Mouse (Mus musculus) B cell, adult 2 months (primary cell): ENCODE results near the gene Akt2.
"Not testable (repeated sequence)": the region's sequence is repeated elsewhere in the genome, so short reads cannot be mapped to it uniquely, and the experiment has no call there.

Source experiments
- DNase-seq, 2 experiments: peaks; one replicate each; pipeline ENCODE4 v3.0.0; 2022

Akt2 gene

GRCm38 (mm10) chr7:27622234-27622633, 30.9 kb downstream of the Akt2 start:
- no peak for DNase-seq

DNA sequence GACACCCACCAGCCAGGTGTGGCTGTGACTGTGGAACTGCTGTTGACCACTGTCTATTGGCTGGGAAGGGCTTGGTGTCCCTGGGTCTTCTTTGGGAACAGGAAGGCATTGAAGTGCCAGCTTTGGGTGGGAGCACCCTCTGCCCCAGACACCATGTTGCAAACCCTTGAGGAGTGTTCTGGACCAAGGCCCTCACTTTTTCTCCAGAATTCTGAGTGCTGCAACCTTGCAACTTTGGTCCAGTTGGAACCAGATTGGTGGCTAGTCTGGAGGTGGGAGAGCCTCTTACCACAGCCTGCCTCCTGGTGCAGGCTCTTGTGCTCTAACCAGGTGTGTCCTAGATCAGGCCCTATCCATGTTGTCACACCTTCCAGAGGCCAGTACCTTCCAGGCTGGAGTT, 33.6 kb downstream of the Akt2 start:
- DNase-seq = no peak

- DNase-seq = no peak
Measured at GRCm38 (mm10) chr7:27627707-27628106, 36.4 kb downstream of the Akt2 start.

- DNase-seq = no peak
Measured at GRCm38 (mm10) chr7:27628190-27628589, 36.8 kb downstream of the Akt2 start.

- not testable (repeated sequence) for DNase-seq
Measured at GRCm38 (mm10) chr7:27628816-27629215, 37.5 kb downstream of the Akt2 start.

GRCm38 (mm10) chr7:27631439-27631838, 40.1 kb downstream of the Akt2 start:
- DNase-seq = no peak

DNA sequence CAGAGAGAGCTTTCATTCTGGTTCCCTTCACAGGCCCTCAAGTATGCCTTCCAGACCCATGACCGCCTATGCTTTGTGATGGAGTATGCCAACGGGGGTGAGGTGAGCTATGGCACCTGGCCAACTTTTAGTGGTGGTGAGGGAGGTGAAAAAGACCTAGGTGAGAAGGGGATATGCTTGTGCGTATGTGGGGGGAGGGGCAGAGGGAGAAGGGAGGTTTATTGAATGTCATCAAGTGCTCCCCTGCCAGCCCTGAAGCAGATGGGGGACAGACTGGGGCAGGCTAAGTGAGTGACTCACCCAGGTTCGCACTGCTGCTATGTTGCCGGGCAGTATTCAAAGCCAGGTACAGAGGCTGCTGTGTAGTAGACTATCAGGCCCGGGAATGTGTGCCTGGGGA, 41.8 kb downstream of the Akt2 start:
- DNase-seq = no peak

GRCm38 (mm10) chr7:27634691-27635090, 43.3 kb downstream of the Akt2 start:
- DNase-seq = no peak

DNA sequence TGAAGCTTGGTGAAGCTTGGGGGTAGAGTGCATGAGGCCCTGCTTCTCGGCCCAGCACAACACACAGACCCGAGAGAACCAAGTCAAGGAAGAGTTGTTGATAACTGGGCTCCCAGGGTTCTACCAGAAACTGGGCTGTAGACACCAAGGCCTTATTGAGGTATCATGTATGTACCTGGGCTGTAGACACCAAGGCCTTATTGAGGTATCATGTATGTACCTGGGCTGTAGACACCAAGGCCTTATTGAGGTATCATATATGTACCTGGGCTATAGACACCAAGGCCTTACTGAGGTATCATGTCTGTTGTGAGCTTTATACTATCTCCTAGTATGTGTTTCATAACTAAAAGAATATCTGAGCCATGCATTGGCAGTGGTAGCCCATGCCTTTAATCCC, 43.7 kb downstream of the Akt2 start:
- not testable (repeated sequence) for DNase-seq

DNA sequence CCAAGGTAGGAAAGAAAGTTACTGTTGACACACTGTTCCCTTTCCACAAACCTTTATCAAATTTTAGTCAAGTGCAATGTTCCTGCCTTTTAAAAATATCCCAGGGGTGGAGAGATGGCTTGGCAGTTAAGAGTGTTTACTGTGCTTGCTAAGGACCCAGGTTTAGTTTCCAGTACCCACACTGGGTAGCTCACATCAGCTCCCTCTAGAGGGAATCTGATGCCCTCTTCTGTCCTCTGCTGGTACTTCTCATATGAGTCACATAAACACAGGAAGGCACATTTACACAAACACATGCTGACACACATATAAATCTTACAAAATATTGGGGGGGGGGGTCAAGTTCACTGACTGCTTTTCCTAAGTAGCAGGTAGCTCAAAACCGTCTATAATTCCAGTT, 53.1 kb downstream of the Akt2 start:
- DNase-seq = no peak

DNA sequence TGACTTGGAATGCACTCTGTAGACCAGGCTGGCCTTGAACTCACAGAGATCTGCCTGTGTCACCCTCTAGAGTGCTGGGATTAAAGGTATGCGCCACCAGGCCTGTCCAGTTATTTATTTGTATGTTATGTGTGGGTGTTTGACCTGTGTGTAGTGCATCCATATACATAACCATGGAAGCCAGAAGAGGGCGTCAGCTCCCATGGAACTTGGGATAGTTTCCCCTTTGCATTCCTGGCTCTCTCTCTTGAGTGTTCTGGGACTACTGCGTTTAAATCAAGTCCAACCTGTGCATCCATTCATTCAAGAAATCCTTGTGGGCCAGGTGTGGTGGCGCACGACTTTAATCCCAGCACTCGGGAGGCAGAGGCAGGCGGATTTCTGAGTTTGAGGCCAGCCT, 55.2 kb downstream of the Akt2 start:
- DNase-seq = no peak

- no peak for DNase-seq
Measured at GRCm38 (mm10) chr7:27647281-27648002, 56.1 kb downstream of the Akt2 start.

DNA sequence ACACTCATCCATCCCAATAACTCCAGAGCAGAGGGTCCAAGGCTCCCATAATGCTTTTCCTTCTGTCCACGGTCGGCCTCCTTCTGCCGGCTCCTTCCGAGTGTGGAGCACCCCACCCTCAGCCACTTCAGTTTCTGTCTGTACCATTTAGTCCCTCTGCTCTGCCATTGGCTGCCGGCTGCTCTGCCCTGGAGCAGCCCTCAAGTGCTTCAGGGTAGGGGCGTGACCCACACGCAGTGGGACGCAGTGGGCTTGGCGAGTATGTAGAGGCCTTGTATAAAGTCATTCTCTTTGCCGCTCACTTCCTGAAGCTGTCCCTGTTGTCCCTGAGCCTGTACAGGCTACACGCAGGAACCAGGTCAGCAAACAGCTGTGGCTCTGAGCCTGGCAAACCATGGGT, 58.4 kb downstream of the Akt2 start:
- no peak for DNase-seq

- DNase-seq = peak; percentile 77 to 81
Measured at GRCm38 (mm10) chr7:27650949-27651348, 59.6 kb downstream of the Akt2 start.

DNA sequence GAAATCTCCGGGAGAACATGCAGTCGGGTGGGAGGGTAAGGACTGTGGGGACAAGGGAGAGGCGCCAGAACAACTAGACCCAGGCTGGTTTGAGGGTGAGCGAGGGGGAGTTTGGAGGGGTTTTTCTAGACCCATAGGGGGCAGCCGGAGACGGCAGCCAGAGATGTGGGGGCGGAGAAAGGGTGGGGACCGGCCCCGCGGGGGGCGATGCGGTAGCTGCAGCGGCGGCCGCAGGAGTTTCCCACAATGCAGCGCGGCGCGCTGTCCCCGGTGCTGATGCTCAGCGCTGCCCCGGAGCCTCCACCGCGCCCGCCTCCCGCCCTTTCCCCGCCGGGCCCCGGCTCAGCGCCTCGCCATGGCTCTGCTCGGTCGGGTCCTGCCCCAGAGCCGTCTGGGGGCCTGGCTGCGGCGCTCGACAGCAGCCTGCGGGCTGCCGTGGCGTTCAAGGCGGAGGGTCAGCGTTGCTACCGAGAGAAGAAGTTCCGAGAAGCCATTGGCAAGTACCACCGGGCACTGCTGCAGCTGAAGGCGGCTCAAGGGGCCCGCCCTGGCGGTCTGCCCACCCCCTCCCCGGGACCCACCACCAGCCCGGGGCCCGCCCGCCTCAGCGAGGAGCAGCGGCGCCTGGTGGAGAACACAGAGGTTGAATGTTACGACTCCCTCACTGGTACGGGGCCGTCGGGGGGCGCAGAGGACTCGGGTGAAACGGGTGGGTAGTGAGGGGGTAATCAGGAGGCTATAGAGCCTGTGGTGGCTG, 62.5 kb downstream of the Akt2 start, which contains the start of gene Ttc9b:
Gene Ttc9b (plus strand): TSS at position 235 of the 757 bp plus-strand sequence.
- peak; percentile 62 to 66 for DNase-seq

GRCm38 (mm10) chr7:27654607-27655276, 63.4 kb downstream of the Akt2 start:
- DNase-seq = peak; percentile 27 to 49

DNA sequence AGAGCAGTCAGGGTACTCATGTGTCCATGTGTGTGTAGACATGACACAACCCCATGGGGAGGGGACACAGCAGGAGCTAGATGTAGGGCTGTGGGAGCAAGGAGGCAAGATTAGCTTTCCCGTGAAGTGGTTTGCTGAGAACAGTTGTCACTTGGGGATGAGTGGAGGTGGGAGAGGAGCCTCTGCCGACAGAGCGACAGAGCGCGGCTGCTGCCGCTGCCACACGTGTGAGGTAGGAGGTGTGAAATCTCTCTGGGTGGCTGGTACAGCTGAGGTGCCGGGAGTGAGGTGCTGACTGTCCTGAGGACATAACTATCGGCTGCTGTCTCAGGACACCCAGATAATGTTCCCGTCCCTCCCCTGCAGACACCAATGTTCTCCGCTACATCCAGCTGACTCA, 64.2 kb downstream of the Akt2 start:
- DNase-seq = no peak

- no peak for DNase-seq
Measured at GRCm38 (mm10) chr7:27656600-27656999, 65.2 kb downstream of the Akt2 start.

DNA sequence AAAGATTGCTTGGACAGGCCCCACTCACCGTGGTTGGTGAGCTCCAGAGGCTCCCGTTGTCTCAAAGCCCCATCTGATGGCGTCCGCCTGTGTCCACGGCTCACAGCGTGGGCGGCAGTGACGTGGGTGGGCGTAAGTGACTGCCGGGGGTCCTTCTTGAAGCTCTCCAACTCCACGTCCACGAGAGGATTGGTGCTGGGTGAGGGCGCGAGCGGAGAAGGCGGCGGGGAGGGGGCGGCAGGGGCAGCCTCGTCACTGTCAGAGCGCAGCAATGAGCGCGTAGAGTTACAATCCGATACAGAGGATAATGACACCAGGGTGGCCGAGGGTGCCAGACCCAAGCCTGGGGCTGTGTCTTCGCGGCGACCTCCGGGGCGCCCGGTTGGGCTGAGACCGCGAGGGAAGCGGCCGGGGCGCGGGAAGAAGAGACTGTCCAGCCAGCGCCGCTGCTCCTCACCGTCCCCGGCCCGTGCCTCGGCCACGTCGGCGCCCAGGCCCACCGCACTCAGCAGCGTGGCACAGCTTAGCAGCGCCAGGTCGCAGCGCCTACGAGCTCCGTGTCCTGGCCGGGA, 66.6 kb downstream of the Akt2 start:
- no peak for DNase-seq

- DNase-seq = no peak
Measured at GRCm38 (mm10) chr7:27658712-27659663, 67.6 kb downstream of the Akt2 start.

- no peak for DNase-seq
Measured at GRCm38 (mm10) chr7:27662038-27662437, 70.7 kb downstream of the Akt2 start.

DNA sequence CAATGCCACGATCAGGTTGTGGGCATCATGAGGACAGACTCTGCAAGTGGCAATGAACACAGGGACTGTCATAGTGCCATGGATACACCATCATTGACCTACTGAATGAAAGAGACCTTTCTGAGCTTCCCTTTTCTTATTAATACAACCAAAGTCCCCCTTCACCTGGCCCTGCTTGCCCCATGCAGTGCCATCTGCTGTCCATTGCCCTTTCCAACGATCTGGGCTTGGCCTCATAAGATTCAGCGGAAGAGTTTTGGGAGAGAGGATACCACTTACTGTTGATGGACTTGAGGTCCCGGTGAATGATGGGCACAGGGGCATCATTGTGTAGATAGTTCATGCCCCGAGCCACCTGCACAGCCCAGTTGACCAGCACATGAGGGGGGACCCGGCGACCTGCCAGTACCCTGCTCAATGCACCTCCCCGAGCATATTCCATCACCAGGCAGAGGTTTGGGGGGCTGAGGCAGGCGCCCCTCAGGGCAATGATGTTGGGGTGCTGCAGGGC, 81.8 kb downstream of the Akt2 start:
- DNase-seq = no peak
